Mouse (Mus musculus): Measurements from ENCODE around the gene Ptpn18. TPM values are rescaled to one million over a fixed set of nuclear protein-coding genes. Genes with fewer than 3 reads are reported as not detected.

Ptpn18 gene
- polyA plus RNA-seq, 1 experiment from 2014 or later: 9.9 TPM

DNA sequence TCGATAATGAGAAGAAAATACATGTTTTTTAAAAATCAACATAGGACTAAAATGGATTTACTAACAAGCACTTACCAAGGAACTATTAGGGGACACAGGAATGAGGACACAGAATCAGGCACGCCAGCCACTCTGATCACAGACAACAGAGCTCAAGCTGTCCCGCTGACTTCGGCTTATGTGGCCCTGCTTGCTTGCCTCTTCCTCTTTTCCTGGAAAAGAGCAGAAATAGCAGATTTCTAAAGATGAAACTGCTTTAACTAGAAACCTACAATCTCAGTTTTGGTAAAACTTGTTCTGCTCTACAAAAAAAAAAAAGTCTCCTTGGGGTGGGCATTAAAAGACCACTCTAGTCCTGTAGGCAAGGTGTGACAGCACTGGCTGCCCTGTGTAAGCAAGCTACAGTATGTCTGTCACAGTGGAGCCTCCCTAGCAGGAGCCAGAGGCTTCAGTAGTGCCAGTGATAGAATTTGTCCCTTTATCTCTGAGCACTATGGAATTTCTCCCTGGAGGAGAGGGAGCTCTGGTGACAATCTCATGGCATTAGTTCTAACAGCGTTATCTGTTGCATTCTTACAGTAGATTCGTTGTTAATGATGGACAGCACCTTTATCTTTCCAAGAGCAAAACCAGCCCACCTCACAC lies 62.8 kb downstream of the Ptpn18 start:
- no peaks in the 10 kb centered on the region for H3K27me3 ChIP-seq
- ATAC-seq (ENCODE audit: insufficient number of reproducible peaks, insufficient read depth, low FRiP score, low TSS enrichment): no peak
- WGBS: 83% methylated on average over 6 of the region's 6 CpGs
- no peak overlapping the region for H3K4me3 ChIP-seq
- H3K9me3 ChIP-seq: no peaks in the 10 kb centered on the region
- H3K9ac ChIP-seq: no peak overlapping the region
- no peak overlapping the region for H3K27ac ChIP-seq
- H3K36me3 ChIP-seq: no peaks in the 10 kb centered on the region
- no peak overlapping the region for H3K4me2 ChIP-seq (replicated peaks)
- H3K4me1 ChIP-seq: no peaks in the 10 kb centered on the region

DNA sequence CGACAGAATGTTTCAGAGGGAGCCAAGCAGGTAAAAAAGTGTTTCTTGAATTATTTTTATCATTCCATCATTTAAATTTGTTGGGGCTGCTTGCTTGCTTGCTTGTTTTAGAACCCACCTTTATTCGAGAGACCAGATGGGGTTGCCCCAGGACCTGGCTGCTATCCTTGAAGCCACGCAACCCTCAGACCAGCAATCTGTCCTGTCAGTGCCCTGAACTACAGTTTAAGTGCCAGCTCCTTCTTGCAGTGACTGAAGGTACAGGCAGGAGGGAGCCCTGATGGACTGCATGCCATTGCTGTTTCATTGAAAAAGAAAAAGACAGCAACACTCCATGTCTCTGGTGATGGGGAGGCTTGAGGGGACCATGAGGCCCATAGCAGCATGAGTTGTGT lies 63.3 kb downstream of the Ptpn18 start:
- WGBS: 82% methylated on average over 3 of the region's 3 CpGs
- no peaks in the 10 kb centered on the region for H3K4me1 ChIP-seq
- H3K27ac ChIP-seq: no peak overlapping the region
- ATAC-seq (ENCODE audit: insufficient number of reproducible peaks, insufficient read depth, low FRiP score, low TSS enrichment): no peak
- H3K4me3 ChIP-seq: no peak overlapping the region
- no peaks in the 10 kb centered on the region for H3K27me3 ChIP-seq
- H3K4me2 ChIP-seq (replicated peaks): no peak overlapping the region
- H3K9ac ChIP-seq: no peak overlapping the region
- H3K36me3 ChIP-seq: no peaks in the 10 kb centered on the region
- H3K9me3 ChIP-seq: no peaks in the 10 kb centered on the region

DNA sequence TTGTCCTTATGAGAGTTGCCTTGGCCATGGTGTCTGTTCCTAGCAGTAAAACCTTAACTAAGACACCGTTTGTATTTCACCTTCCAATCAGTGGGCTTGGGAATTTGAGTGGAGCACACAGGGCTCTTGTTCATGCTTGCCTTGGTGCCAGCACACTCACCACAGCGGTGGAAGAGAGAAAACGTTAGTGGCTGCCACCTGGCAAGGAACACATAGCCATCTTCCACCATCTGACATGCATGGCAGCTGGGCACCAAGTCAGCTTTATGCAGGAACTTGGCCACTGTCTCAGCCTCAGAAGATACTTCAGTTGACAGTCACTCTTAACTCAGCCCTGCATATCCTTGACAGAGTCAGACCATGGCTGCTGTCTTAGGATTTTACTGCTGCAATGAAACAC lies 64.1 kb downstream of the Ptpn18 start:
- no peak for ATAC-seq (ENCODE audit: insufficient number of reproducible peaks, insufficient read depth, low FRiP score, low TSS enrichment)
- no peaks in the 10 kb centered on the region for H3K27me3 ChIP-seq
- no peak overlapping the region for H3K4me3 ChIP-seq
- H3K4me1 ChIP-seq: no peaks in the 10 kb centered on the region
- no peak overlapping the region for H3K27ac ChIP-seq
- 82% methylated on average over 3 of the region's 3 CpGs for WGBS
- H3K4me2 ChIP-seq (replicated peaks): no peak overlapping the region
- H3K9me3 ChIP-seq: no peaks in the 10 kb centered on the region
- no peaks in the 10 kb centered on the region for H3K36me3 ChIP-seq
- no peak overlapping the region for H3K9ac ChIP-seq

Small RNAs within 50 kb of the gene (microRNA-seq; reads per million reads assigned to microRNA genes)
- 5.4 reads per million, percentile 20 among the genes with 10 or more reads in this experiment for gene Mir5103

Other genes starting within 250 kb of the Ptpn18 start
- gene Ccdc115, start 20.1 kb upstream of the Ptpn18 start, polyA plus RNA-seq (2016; fragmentation: Nextera tagmentation; extraction: Ambion mirVana): 51.0 and 52.1 TPM in 2 replicates
- gene Imp4, start 19.9 kb upstream of the Ptpn18 start, polyA plus RNA-seq (2016; fragmentation: Nextera tagmentation; extraction: Ambion mirVana): 88.4 and 90.3 TPM in 2 replicates
- gene Prss39, start 38.6 kb downstream of the Ptpn18 start, polyA plus RNA-seq (2016; fragmentation: Nextera tagmentation; extraction: Ambion mirVana): not detected in 2 replicates
- 0.22 and 0.36 TPM in 2 replicates for gene Cfc1, start 75.9 kb downstream of the Ptpn18 start, polyA plus RNA-seq (2016; fragmentation: Nextera tagmentation; extraction: Ambion mirVana)
- gene Prss40, start 101.2 kb downstream of the Ptpn18 start, polyA plus RNA-seq (2016; fragmentation: Nextera tagmentation; extraction: Ambion mirVana): not detected in 2 replicates
- gene Amer3, start 119.9 kb downstream of the Ptpn18 start, polyA plus RNA-seq (2016; fragmentation: Nextera tagmentation; extraction: Ambion mirVana): 0.87 and 1.5 TPM in 2 replicates

All from embryonic facial prominence, embryonic 12.5 days (tissue).